Mouse (Mus musculus): ENCODE data around the gene Rap1gap2.

- TF ChIP-seq POLR2A (IDR thresholded peaks at IDR 0.05; ENCODE audit: extremely low read depth, insufficient read depth, low read length) (no peak), CTCF (IDR thresholded peaks at IDR 0.05; ENCODE audit: extremely low read depth, insufficient read depth, low read length) (no peak)
Measured at GRCm38 (mm10) chr11:74485435-74486217, 125.1 kb downstream of the Rap1gap2 start.

All from cortical plate, adult 2 months (tissue).